Mouse (Mus musculus) forebrain, embryonic 11.5 days (tissue): ENCODE results near the gene Zfyve19. TPM values are rescaled to one million over a fixed set of nuclear protein-coding genes. Genes with fewer than 3 reads are reported as not detected.

ENCODE experiments used
- ATAC-seq: fragments of 200-750 bp; cut with Nextera tagmentation; replicated peaks from 2 replicates; pipeline ENCODE4 v1.8.0; 2017; ENCODE audit warnings: moderate TSS enrichment; ENCODE audit not compliant: low FRiP score
- DNase-seq: peaks from one replicate; pipeline ENCODE4 v3.0.0-alpha.2; 2017; ENCODE audit warnings: low spot score
- H3K27ac ChIP-seq: fragments of 300-500 bp; sonication (generic); 2 replicates; pipeline ENCODE4 v1.5.1; 2014; ENCODE audit warnings: low read depth, low read length
- H3K27me3 ChIP-seq: fragments of 300-500 bp; sonication (generic); 2 replicates; pipeline ENCODE4 v1.6.1; 2014; ENCODE audit warnings: mild to moderate bottlenecking, low read length, mixed read lengths; ENCODE audit not compliant: control insufficient read depth, insufficient read depth
- H3K36me3 ChIP-seq: fragments of 300-500 bp; sonication (generic); 2 replicates; pipeline ENCODE4 v1.6.1; 2014; ENCODE audit warnings: mild to moderate bottlenecking, low read length, moderate library complexity, mixed read lengths; ENCODE audit not compliant: control insufficient read depth, insufficient read depth
- H3K4me1 ChIP-seq: fragments of 300-500 bp; sonication (generic); replicated peaks from 2 replicates; pipeline ENCODE4 v1.6.1; 2014; ENCODE audit warnings: low read length, mixed read lengths; ENCODE audit not compliant: control insufficient read depth, insufficient read depth
- H3K4me2 ChIP-seq: fragments of 300-500 bp; sonication (generic); 2 replicates; pipeline ENCODE4 v1.6.1; 2014; ENCODE audit warnings: low read depth, mild to moderate bottlenecking, low read length, moderate library complexity, mixed read lengths; ENCODE audit not compliant: severe bottlenecking
- H3K4me3 ChIP-seq: fragments of 300-500 bp; sonication (generic); 2 replicates; pipeline ENCODE4 v1.5.1; 2014; ENCODE audit warnings: low read depth, low read length
- H3K9ac ChIP-seq: fragments of 300-500 bp; sonication (generic); 2 replicates; pipeline ENCODE4 v1.6.1; 2014; ENCODE audit warnings: low read length
- H3K9me3 ChIP-seq: fragments of 300-500 bp; sonication (generic); 2 replicates; pipeline ENCODE4 v1.6.1; 2016; ENCODE audit warnings: low read length, mixed read lengths; ENCODE audit not compliant: control insufficient read depth
- WGBS: fragments of 180-500 bp; shearing (Covaris S2); extraction: QIAGEN DNeasy Blood & Tissue Kit; methylation state at CpG from one replicate; pipeline ENCODE4 v1.1.7; 2014; 5-methylcytosine and 5-hydroxymethylcytosine counted together
- polyA plus RNA-seq: library from polyadenylated mRNA; unstranded; fragments of >200 nt; fragmentation: Nextera tagmentation; extraction: Ambion mirVana; gene quantifications from 2 replicates; pipeline ENCODE4 v1.2.1, GENCODE M21; 2014

Zfyve19 gene
- polyA plus RNA-seq, 1 experiment from 2014 or later, result 41.7 TPM

- Histone ChIP-seq H3K36me3 (no peaks in the 10 kb centered on the region; the same call in 1 of the 2 replicates), H3K27me3 (no peaks in the 10 kb centered on the region), H3K4me3 (no peak overlapping the region), H3K9ac (no peak overlapping the region), H3K27ac (no peak overlapping the region), H3K4me2 (no peak overlapping the region), H3K4me1 (no peaks in the 10 kb centered on the region), H3K9me3 (no peaks in the 10 kb centered on the region)
- DNase-seq, result no peak
- WGBS, result 77% methylated on average over 7 of the region's 7 CpGs
- ATAC-seq, result no peak
Measured at GRCm38 (mm10) chr2:119182914-119183313, 25.5 kb upstream of the Zfyve19 start.

- DNase-seq (peak; percentile 92), ATAC-seq (peak; percentile 73)
- Histone ChIP-seq H3K4me1 (no peaks in the 10 kb centered on the region), H3K27me3 (no peaks in the 10 kb centered on the region), H3K27ac (no peak overlapping the region), H3K9me3 (no peaks in the 10 kb centered on the region), H3K4me3 (peak overlapping the region; percentile 24), H3K36me3 (no peaks in the 10 kb centered on the region; the same call in 1 of the 2 replicates), H3K4me2 (peak overlapping the region; percentile 54), H3K9ac (peak overlapping the region; percentile 16; the same call in 1 of the 2 replicates)
- WGBS, result 5% methylated on average over 15 of the region's 15 CpGs
Measured at GRCm38 (mm10) chr2:119189029-119189710, 19.2 kb upstream of the Zfyve19 start.

- Histone ChIP-seq H3K36me3 (no peaks in the 10 kb centered on the region), H3K27me3 (no peaks in the 10 kb centered on the region), H3K4me2 (no peak overlapping the region)
Measured at GRCm38 (mm10) chr2:119190969-119191368, 17.4 kb upstream of the Zfyve19 start.

GRCm38 (mm10) chr2:119194140-119194539 is 14.3 kb upstream of the Zfyve19 start:
- H3K4me2 ChIP-seq, result no peak overlapping the region
- DNase-seq, result no peak
- 93% methylated on average over 5 of the region's 5 CpGs for WGBS

More at GRCm38 (mm10) chr2:119190969-119191368, 17.4 kb upstream of the Zfyve19 start:
- Histone ChIP-seq H3K27ac (no peak overlapping the region), H3K9me3 (no peaks in the 10 kb centered on the region), H3K4me3 (no peak overlapping the region), H3K4me1 (no peaks in the 10 kb centered on the region), H3K9ac (no peak overlapping the region)
- 94% methylated on average over 5 of the region's 5 CpGs for WGBS
- no peak for DNase-seq
- no peak for ATAC-seq

GRCm38 (mm10) chr2:119196316-119197108 is 11.9 kb upstream of the Zfyve19 start:
- Histone ChIP-seq H3K4me3 (no peak overlapping the region), H3K9ac (no peak overlapping the region), H3K9me3 (no peaks in the 10 kb centered on the region), H3K4me2 (no peak overlapping the region), H3K36me3 (no peaks in the 10 kb centered on the region), H3K27me3 (no peaks in the 10 kb centered on the region), H3K4me1 (no peaks in the 10 kb centered on the region), H3K27ac (no peak overlapping the region)
- DNase-seq (no peak), ATAC-seq (no peak)
- 22% methylated on average over 4 of the region's 4 CpGs for WGBS

More at GRCm38 (mm10) chr2:119194140-119194539, 14.3 kb upstream of the Zfyve19 start:
- no peaks in the 10 kb centered on the region for H3K36me3 ChIP-seq
- H3K4me3 ChIP-seq, result no peak overlapping the region
- no peaks in the 10 kb centered on the region for H3K27me3 ChIP-seq
- no peak for ATAC-seq
- no peak overlapping the region for H3K27ac ChIP-seq
- H3K9me3 ChIP-seq, result no peaks in the 10 kb centered on the region
- no peaks in the 10 kb centered on the region for H3K4me1 ChIP-seq
- no peak overlapping the region for H3K9ac ChIP-seq

GRCm38 (mm10) chr2:119197493-119197892 is 10.9 kb upstream of the Zfyve19 start:
- no peak overlapping the region for H3K9ac ChIP-seq
- H3K4me1 ChIP-seq, result no peaks in the 10 kb centered on the region
- H3K27ac ChIP-seq, result no peak overlapping the region
- no peak overlapping the region for H3K4me3 ChIP-seq
- WGBS, result 71% methylated on average over 1 of the region's 1 CpGs
- DNase-seq (no peak), ATAC-seq (no peak)
- H3K27me3 ChIP-seq, result no peaks in the 10 kb centered on the region
- no peak overlapping the region for H3K4me2 ChIP-seq
- H3K36me3 ChIP-seq, result no peaks in the 10 kb centered on the region
- H3K9me3 ChIP-seq, result no peaks in the 10 kb centered on the region

GRCm38 (mm10) chr2:119198049-119198448 is 10.4 kb upstream of the Zfyve19 start:
- Histone ChIP-seq H3K27ac (no peak overlapping the region), H3K4me2 (no peak overlapping the region), H3K4me1 (0 out of 2 replicates have a peak, but pooled peaks cover 1% of the 10 kb centered on the region), H3K36me3 (no peaks in the 10 kb centered on the region), H3K9me3 (no peaks in the 10 kb centered on the region), H3K9ac (no peak overlapping the region), H3K4me3 (no peak overlapping the region), H3K27me3 (no peaks in the 10 kb centered on the region)
- 21% methylated on average over 1 of the region's 1 CpGs for WGBS
- DNase-seq, result no peak
- no peak for ATAC-seq

- Histone ChIP-seq H3K27me3 (no peaks in the 10 kb centered on the region), H3K4me3 (no peak overlapping the region), H3K9me3 (no peaks in the 10 kb centered on the region), H3K9ac (no peak overlapping the region), H3K4me1 (peaks cover 5% of the 10 kb centered on the region; the same call in 1 of the 2 replicates), H3K36me3 (no peaks in the 10 kb centered on the region), H3K4me2 (no peak overlapping the region), H3K27ac (no peak overlapping the region)
- WGBS, result 62% methylated on average over 3 of the region's 3 CpGs
- no peak for ATAC-seq
- DNase-seq, result no peak
Measured at GRCm38 (mm10) chr2:119198934-119199333, 9.5 kb upstream of the Zfyve19 start.
